Mouse (Mus musculus): Measurements from ENCODE around the gene Gm2310. TPM values are rescaled to one million over a fixed set of nuclear protein-coding genes. Genes with fewer than 3 reads are reported as not detected.

The Gm2310 gene
- polyA plus RNA-seq (2012; rRNA removed; ENCODE audit: low replicate concordance) = not detected in 2 replicates

DNA sequence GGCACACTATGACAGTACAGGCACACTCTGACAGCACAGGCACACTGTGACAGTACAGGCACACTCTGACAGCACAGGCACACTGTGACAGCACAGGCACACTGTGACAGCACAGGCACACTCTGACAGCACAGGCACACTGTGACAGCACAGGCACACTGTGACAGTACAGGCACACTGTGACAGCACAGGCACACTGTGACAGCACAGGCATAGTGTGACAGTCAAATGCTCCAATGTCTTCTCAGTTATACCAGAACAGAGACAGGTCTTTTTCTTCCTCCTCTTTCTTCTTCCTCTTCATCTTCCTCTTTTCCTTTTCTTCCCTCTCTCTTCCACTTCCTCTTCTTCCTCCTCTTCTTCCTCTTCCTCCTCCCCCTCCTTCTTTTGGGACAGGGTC, at the start of gene Gm2310:
Gene Gm2310, minus strand, starts transcription at position 101 of the 400 bp plus-strand sequence.

Other genes starting within 250 kb of the Gm2310 start
- gene Nipbl, start 75.5 kb downstream of the Gm2310 start, polyA plus RNA-seq (2012; rRNA removed; ENCODE audit: low replicate concordance) = 0.75 and 1.5 TPM in 2 replicates
- gene Slc1a3, start 190.8 kb upstream of the Gm2310 start, polyA plus RNA-seq (2012; rRNA removed; ENCODE audit: low replicate concordance) = 1.3 and 10.0 TPM in 2 replicates

Measured in duodenum, adult 2 months (tissue).